In the genomic region with DNA sequence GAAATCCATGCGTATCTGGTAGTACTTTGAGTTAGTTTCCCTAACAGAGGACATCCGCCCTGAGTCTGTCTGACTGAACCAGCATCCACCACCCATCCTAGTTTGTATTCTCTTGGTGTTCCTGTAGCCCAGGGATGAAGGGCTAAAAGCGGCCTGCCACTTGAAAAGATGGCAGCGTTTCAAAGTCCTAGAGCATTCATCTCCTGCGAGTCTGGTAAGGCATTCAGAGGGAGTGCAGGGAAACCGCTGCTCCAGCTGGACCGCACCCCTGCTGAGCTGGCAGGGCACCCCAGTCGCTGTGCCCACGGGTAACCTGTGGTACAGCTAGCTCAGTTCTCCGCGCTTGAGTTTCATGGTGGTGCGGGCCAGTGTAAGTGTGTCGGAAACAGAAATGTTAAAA, we compare ENCODE assay signal across 9 mouse cellular contexts. TPM values are rescaled to one million over a fixed set of nuclear protein-coding genes. Genes with fewer than 3 reads are reported as not detected.
A peak's percentile ranks its signal among the peaks of the same experiment; 100 is the strongest.
DNase-seq lines count a peak whose midpoint lies in the region; ATAC-seq and TF ChIP-seq lines count a peak whose summit lies in the region.
"Had no signal": no experiment of that assay in that cellular context is flagged by ENCODE, and none has a peak within 500 bp of the region (broad histone marks: within the 10 kb centered on the region; RNA-seq: fewer than 3 reads in every experiment).

No protein-coding gene starts in this region.

- DNase-seq in frontal cortex, adult 2 months (ENCODE audit: extremely low spot score in 1 of 2, low spot score in 1 of 2) = peak; percentile 50 to 71
- DNase-seq in hindbrain, postnatal 0 days (ENCODE audit: low spot score) = peak; percentile 84
- peak; percentile 90 for DNase-seq in midbrain, postnatal 0 days (ENCODE audit: low spot score)
- DNase-seq in kidney, postnatal 10 days = no peak
- DNase-seq in spleen, adult 12 weeks (ENCODE audit: low spot score) = no peak
- no peak for DNase-seq in lung, postnatal 0 days (ENCODE audit: low spot score)

- no peak for TF ChIP-seq EP300 in lung, postnatal 0 days (IDR thresholded peaks at IDR 0.05)

- TF ChIP-seq CTCF in hindbrain, postnatal 0 days (IDR thresholded peaks at IDR 0.05; ENCODE audit: low read depth) = no peak
- no peak for TF ChIP-seq CTCF in midbrain, postnatal 0 days (IDR thresholded peaks at IDR 0.05)
- no peak for TF ChIP-seq CTCF in lung, postnatal 0 days (IDR thresholded peaks at IDR 0.05)

- H3K27ac ChIP-seq in hindbrain, postnatal 0 days = peak overlapping the region; percentile 62
- H3K27ac ChIP-seq in midbrain, postnatal 0 days (ENCODE audit: low read depth, low read length) = 0 out of 2 replicates have a peak overlapping the region, but pooled peaks have one; percentile 12
- no peak overlapping the region for H3K27ac ChIP-seq in lung, postnatal 0 days (ENCODE audit: low read length)

- no peaks in the 10 kb centered on the region for H3K9me3 ChIP-seq in megakaryocyte, embryonic 14.5 days
- H3K9me3 ChIP-seq in hindbrain, postnatal 0 days (ENCODE audit: low read length) = no peaks in the 10 kb centered on the region
- no peaks in the 10 kb centered on the region for H3K9me3 ChIP-seq in midbrain, postnatal 0 days (ENCODE audit: low read length)
- H3K9me3 ChIP-seq in lung, postnatal 0 days (ENCODE audit: low read length) = no peaks in the 10 kb centered on the region

- peaks cover 64% of the 10 kb centered on the region for H3K36me3 ChIP-seq in megakaryocyte, embryonic 14.5 days (replicated peaks; ENCODE audit: low read length)
- H3K36me3 ChIP-seq in hindbrain, postnatal 0 days (ENCODE audit: insufficient read depth, low read length) = no peaks in the 10 kb centered on the region
- H3K36me3 ChIP-seq in midbrain, postnatal 0 days (ENCODE audit: insufficient read depth, low read length) = no peaks in the 10 kb centered on the region
- no peaks in the 10 kb centered on the region for H3K36me3 ChIP-seq in lung, postnatal 0 days (ENCODE audit: insufficient read depth, low read length)

- H3K4me2 ChIP-seq in hindbrain, postnatal 0 days (ENCODE audit: low read depth, low read length) = no peak overlapping the region
- H3K4me2 ChIP-seq in midbrain, postnatal 0 days (ENCODE audit: low read depth, low read length, poor library complexity, severe bottlenecking) = no peak overlapping the region
- no peak overlapping the region for H3K4me2 ChIP-seq in lung, postnatal 0 days (replicated peaks; ENCODE audit: low read depth, low read length)

- WGBS in hindbrain, postnatal 0 days = 32% methylated on average over 13 of the region's 13 CpGs
- 54% methylated on average over 13 of the region's 13 CpGs for WGBS in midbrain, postnatal 0 days
- WGBS in lung, postnatal 0 days = 70% methylated on average over 13 of the region's 13 CpGs

- H3K4me3 ChIP-seq in megakaryocyte, embryonic 14.5 days (replicated peaks) = peak overlapping the region; percentile 56
- H3K4me3 ChIP-seq in hindbrain, postnatal 0 days (ENCODE audit: low read length) = no peak overlapping the region
- H3K4me3 ChIP-seq in midbrain, postnatal 0 days (ENCODE audit: low read depth, low read length) = no peak overlapping the region
- no peak overlapping the region for H3K4me3 ChIP-seq in lung, postnatal 0 days (ENCODE audit: low read depth, low read length)

- H3K27me3 ChIP-seq in megakaryocyte, embryonic 14.5 days (replicated peaks) = no peaks in the 10 kb centered on the region
- H3K27me3 ChIP-seq in hindbrain, postnatal 0 days (ENCODE audit: insufficient read depth, low read length) = no peaks in the 10 kb centered on the region
- H3K27me3 ChIP-seq in midbrain, postnatal 0 days (ENCODE audit: insufficient read depth, low read length) = no peaks in the 10 kb centered on the region
- H3K27me3 ChIP-seq in lung, postnatal 0 days (replicated peaks; ENCODE audit: insufficient read depth, low read length) = no peaks in the 10 kb centered on the region
- H3K27me3 ChIP-seq: Patski had no signal

- no peak overlapping the region for H3K9ac ChIP-seq in hindbrain, postnatal 0 days (replicated peaks; ENCODE audit: low read length)
- no peak overlapping the region for H3K9ac ChIP-seq in midbrain, postnatal 0 days (replicated peaks; ENCODE audit: low read length, poor library complexity, severe bottlenecking)
- H3K9ac ChIP-seq in lung, postnatal 0 days (replicated peaks; ENCODE audit: low read depth) = no peak overlapping the region

- no peak for ATAC-seq in megakaryocyte, adult 5-6 weeks (ENCODE audit: poor library complexity, severe bottlenecking)
- peak; percentile 89 for ATAC-seq in hindbrain, postnatal 0 days
- peak; percentile 44; the same call in 1 of the 2 replicates for ATAC-seq in midbrain, postnatal 0 days (ENCODE audit: low FRiP score)
- ATAC-seq in lung, postnatal 0 days = no peak
- ATAC-seq: Patski had no signal

- peaks cover 95% of the 10 kb centered on the region for H3K4me1 ChIP-seq in megakaryocyte, embryonic 14.5 days
- no peaks in the 10 kb centered on the region for H3K4me1 ChIP-seq in hindbrain, postnatal 0 days (ENCODE audit: insufficient read depth, low read length)
- no peaks in the 10 kb centered on the region for H3K4me1 ChIP-seq in midbrain, postnatal 0 days (ENCODE audit: insufficient read depth, low read length)
- peaks cover 6% of the 10 kb centered on the region; the same call in 1 of the 2 replicates for H3K4me1 ChIP-seq in lung, postnatal 0 days (ENCODE audit: insufficient read depth, low read depth, low read length)

RNA-seq across cellular contexts. Expression of a gene that starts 22.0 kb away (rescaled TPM):
- polyA plus RNA-seq in megakaryocyte, embryonic 14.5 days (2012; ENCODE audit: insufficient read depth, low replicate concordance) = 44.7 and 52.5 TPM in 2 replicates
- total RNA-seq in megakaryocyte, adult 5-6 weeks (2015) = 62.0 and 64.1 TPM in 2 replicates
- total RNA-seq in megakaryocyte, adult 5-6 weeks (2017) = 39.0 and 48.7 TPM in 2 replicates
- 95.9 and 101 TPM in 2 replicates for polyA plus RNA-seq in frontal cortex, adult 2 months (2012; rRNA removed)
- total RNA-seq in hindbrain, postnatal 0 days (2014; rRNA removed) = 20.1 and 24.1 TPM in 2 replicates
- polyA plus RNA-seq in hindbrain, postnatal 0 days (2015; fragmentation: Nextera tagmentation; extraction: Ambion mirVana) = 31.0 and 32.1 TPM in 2 replicates
- 22.1 and 23.6 TPM in 2 replicates for total RNA-seq in midbrain, postnatal 0 days (2014; rRNA removed)
- polyA plus RNA-seq in midbrain, postnatal 0 days (2015; fragmentation: Nextera tagmentation; extraction: Ambion mirVana) = 25.2 and 30.7 TPM in 2 replicates
- polyA plus RNA-seq in lung, postnatal 0 days (2015; fragmentation: Nextera tagmentation; extraction: Ambion mirVana) = 7.2 and 10.0 TPM in 2 replicates

RNA-seq across cellular contexts. Expression of a gene that starts 32.3 kb away (rescaled TPM):
- 5.0 and 11.9 TPM in 2 replicates for polyA plus RNA-seq in megakaryocyte, embryonic 14.5 days (2012; ENCODE audit: insufficient read depth, low replicate concordance)
- total RNA-seq in megakaryocyte, adult 5-6 weeks (2015) = 22.1 and 22.2 TPM in 2 replicates
- 29.2 and 32.1 TPM in 2 replicates for total RNA-seq in megakaryocyte, adult 5-6 weeks (2017)
- 28.0 and 30.4 TPM in 2 replicates for polyA plus RNA-seq in frontal cortex, adult 2 months (2012; rRNA removed)
- total RNA-seq in hindbrain, postnatal 0 days (2014; rRNA removed) = 49.3 and 52.9 TPM in 2 replicates
- 28.2 and 31.9 TPM in 2 replicates for polyA plus RNA-seq in hindbrain, postnatal 0 days (2015; fragmentation: Nextera tagmentation; extraction: Ambion mirVana)
- total RNA-seq in midbrain, postnatal 0 days (2014; rRNA removed) = 46.7 and 47.3 TPM in 2 replicates
- 30.9 and 31.6 TPM in 2 replicates for polyA plus RNA-seq in midbrain, postnatal 0 days (2015; fragmentation: Nextera tagmentation; extraction: Ambion mirVana)
- 26.2 TPM in 2 replicates for polyA plus RNA-seq in lung, postnatal 0 days (2015; fragmentation: Nextera tagmentation; extraction: Ambion mirVana)

Comparison
In these comparisons a context has a peak if more than half of its experiments do, and no peak if none do; other contexts are left out.
1. ATAC-seq: peak in hindbrain, postnatal 0 days (single experiment) and midbrain, postnatal 0 days (single experiment); none in megakaryocyte, adult 5-6 weeks (single experiment) and lung, postnatal 0 days (single experiment).
2. DNase-seq: peak in frontal cortex, adult 2 months (2 of 2), hindbrain, postnatal 0 days (single experiment) and midbrain, postnatal 0 days (single experiment); none in kidney, postnatal 10 days (single experiment), spleen, adult 12 weeks (single experiment) and lung, postnatal 0 days (single experiment).